Mouse (Mus musculus): ENCODE data around the gene Pon3.

The Pon3 gene

DNA sequence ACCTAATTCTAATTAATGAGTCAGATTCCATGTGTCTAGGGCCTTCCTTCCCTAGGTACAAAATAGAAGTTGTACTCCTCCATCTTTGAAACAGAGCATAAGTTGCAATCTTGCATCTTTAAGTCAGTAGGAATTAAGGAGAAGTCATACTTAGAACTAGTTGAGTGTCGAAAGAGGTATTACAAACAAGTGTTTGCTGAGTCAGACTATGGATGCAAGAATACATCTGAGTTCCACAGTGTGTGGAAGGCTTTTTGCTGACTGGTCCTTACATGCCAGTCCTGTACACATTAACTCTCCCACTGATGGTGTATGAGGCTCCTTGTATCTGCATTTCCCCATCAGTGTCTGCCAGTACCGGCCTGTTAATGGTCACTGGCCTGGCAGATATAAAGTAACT is 48.3 kb downstream of the Pon3 start:
- TF ChIP-seq GATA4 (IDR thresholded peaks at IDR 0.05; ENCODE audit: insufficient replicate concordance, low read length) = no peak

GRCm38 (mm10) chr6:5199916-5200315 is 56.2 kb downstream of the Pon3 start:
- TF ChIP-seq GATA4 (IDR thresholded peaks at IDR 0.05; ENCODE audit: insufficient replicate concordance, low read length) = no peak

DNA sequence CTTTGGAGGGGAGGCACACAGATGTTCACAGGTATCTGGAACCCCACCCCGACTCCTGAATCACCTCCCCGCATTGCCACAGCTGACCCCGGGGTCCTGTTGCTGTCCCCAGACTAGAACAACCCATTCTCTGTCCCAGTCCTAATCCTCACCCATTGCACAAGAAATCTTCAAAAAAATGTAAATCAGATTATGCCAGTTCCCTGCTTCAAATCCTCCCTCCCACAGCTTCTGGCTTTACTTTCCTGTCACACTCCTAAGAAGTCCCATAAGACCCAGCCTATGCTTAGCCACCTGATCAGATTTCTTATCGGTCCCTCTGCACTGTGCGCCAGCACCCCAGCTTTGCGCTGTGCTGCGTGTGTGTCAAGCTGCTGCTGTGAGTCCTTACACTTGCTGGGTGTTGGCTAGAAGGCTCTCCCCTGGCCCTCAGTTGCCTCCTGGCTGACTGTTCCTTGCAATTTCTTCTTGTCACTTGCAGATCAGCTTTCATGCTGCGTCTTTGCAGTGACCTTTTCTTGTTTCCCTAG is 56.6 kb downstream of the Pon3 start:
- no peak for TF ChIP-seq GATA4 (IDR thresholded peaks at IDR 0.05; ENCODE audit: insufficient replicate concordance, low read length)

GRCm38 (mm10) chr6:5198590-5198989 is 57.5 kb downstream of the Pon3 start:
- TF ChIP-seq GATA4 (IDR thresholded peaks at IDR 0.05; ENCODE audit: insufficient replicate concordance, low read length) = no peak

GRCm38 (mm10) chr6:5193693-5194092 is 62.4 kb downstream of the Pon3 start, which contains the start of gene Pon1:
Gene Pon1, minus strand, starts transcription at chr6:5193946.
- no peak for TF ChIP-seq GATA4 (IDR thresholded peaks at IDR 0.05; ENCODE audit: insufficient replicate concordance, low read length)

DNA sequence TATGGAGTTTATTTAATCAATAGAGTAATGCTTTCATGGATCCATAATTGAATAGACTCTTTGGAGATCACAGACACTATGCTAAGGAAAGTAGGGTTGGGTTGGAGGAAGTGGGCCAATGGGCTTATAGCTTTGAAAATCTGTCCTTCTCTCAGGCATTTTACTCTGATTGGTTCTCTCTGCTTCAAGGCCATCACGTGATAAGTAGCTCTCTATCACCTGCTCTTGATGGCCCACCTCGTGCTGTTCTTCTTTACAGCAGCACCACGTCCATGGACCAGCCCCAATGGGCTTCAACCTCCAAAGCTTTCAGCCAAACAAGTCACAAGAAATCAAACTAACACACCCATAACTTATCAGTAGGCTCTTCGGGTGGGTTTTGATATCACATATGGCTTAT is 65.3 kb downstream of the Pon3 start:
- TF ChIP-seq GATA4 (IDR thresholded peaks at IDR 0.05; ENCODE audit: insufficient replicate concordance, low read length) = no peak

DNA sequence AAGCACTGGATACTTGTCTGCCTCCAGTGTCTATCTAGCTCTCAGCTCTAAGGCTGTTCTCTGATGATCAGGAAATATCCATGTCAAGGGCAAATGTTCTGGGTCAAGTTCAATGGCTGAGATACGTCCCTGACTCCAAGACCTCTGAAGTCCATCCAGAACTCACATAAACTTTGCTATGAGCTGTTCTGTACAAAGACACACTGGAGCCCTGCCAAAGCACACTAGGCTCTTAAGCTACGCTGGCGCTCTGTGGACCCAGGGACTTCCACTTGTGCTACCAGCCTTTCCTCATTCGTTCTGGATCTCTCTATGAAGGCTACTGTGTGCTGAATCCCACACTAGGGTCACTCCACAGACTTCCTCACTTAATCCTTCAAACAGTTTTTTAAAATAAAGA is 66.6 kb downstream of the Pon3 start:
- no peak for TF ChIP-seq GATA4 (IDR thresholded peaks at IDR 0.05; ENCODE audit: insufficient replicate concordance, low read length)

- TF ChIP-seq GATA4 (IDR thresholded peaks at IDR 0.05; ENCODE audit: insufficient replicate concordance, low read length) = no peak
Measured at GRCm38 (mm10) chr6:5188938-5189337, 67.1 kb downstream of the Pon3 start.

GRCm38 (mm10) chr6:5188036-5188435 is 68.0 kb downstream of the Pon3 start:
- no peak for TF ChIP-seq GATA4 (IDR thresholded peaks at IDR 0.05; ENCODE audit: insufficient replicate concordance, low read length)

DNA sequence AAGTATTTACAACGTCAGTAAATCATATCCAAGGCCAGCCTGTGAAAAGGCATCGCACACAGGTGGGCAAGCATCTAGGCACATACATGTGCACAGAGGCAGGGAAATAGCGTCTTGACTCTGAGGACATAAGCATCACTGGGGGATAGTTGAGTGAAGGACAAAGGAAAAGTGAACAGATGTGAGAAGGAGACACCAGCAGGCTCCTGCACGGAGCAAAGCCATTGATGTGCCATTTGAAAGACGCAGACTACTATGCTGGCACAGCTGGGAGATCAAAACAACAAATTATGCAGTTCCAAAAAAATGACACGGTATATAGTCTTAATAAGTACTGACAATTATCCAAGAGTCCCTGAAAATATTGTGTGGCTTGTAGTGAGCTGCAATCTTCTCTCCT is 68.5 kb downstream of the Pon3 start:
- TF ChIP-seq GATA4 (IDR thresholded peaks at IDR 0.05; ENCODE audit: insufficient replicate concordance, low read length) = no peak

- TF ChIP-seq GATA4 (IDR thresholded peaks at IDR 0.05; ENCODE audit: insufficient replicate concordance, low read length) = no peak
Measured at GRCm38 (mm10) chr6:5186229-5186950, 69.7 kb downstream of the Pon3 start.

DNA sequence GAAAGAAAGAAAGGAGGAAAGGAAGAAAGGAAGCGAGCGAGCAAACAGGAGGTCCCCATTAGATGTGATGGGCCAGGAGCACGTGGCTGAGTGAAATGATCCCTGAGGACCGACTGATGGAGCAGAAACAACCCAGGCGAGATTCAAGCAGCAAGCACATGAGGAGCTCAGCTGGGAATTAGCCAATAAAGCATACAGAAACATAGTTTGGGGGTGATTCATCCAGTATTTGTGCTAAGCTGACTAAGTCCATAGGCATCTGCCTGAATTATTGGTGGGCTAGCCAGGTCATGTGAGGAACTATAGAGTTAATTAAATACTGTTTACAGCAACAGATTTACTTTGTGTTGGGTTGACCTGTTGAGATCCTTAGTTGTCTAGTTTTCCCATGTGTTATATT is 75.4 kb downstream of the Pon3 start:
- no peak for TF ChIP-seq GATA4 (IDR thresholded peaks at IDR 0.05; ENCODE audit: insufficient replicate concordance, low read length)

DNA sequence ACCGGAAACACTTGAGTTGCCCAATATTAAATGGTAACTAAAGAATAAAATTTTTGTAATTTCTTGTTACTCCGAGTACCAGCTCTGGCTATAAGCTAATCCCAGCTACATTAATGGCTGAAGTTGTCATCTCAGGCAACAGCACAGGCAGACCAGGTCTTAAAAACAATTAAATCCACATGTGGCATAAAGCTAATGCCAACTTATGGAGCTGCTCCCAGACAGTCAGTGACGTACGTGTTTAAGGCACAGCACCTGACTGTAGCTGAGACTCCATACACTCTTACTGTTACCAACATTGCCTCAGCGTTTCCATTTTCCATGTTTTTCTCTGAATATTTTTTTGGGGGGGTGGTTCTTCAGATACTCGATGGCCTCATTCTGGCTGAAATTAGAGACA is 76.9 kb downstream of the Pon3 start:
- no peak for TF ChIP-seq GATA4 (IDR thresholded peaks at IDR 0.05; ENCODE audit: insufficient replicate concordance, low read length)

GRCm38 (mm10) chr6:5177967-5178891 is 77.9 kb downstream of the Pon3 start:
- TF ChIP-seq GATA4 (IDR thresholded peaks at IDR 0.05; ENCODE audit: insufficient replicate concordance, low read length) = no peak

DNA sequence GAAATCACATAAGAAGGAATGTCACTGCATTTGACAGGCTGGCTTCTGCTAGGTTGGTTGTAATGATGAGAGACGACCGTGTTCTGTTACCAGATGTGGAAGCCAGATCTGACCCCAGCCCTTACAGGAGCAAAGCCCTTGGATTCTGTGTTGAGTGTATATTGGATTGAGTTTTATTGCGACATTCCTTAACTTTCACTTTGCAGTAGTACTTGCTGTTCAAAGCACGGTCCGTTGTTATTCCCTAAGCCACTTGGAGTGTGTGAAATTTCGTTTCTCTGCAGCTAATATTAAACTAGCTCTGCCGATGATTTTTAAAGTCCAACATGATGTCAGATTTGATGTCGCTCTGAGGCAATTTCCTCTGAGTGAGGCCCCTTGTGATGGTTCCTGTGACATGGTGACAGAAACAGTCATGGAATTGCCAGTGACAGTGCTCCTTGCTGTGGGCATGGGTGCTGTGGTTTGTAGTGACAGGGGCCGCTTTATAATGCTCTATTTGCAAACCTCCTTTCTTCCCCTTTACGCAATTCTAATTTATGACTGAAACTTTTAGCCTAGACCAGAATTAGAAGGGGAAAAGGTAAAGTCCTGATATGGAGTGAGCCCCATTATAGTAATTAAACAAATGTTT is 81.8 kb downstream of the Pon3 start:
- TF ChIP-seq GATA4 (IDR thresholded peaks at IDR 0.05; ENCODE audit: insufficient replicate concordance, low read length) = no peak

All from liver, adult (tissue).